Mouse (Mus musculus) stomach, embryonic 15.5 days (tissue): ENCODE results near the gene Ltbp4. TPM values are rescaled to one million over a fixed set of nuclear protein-coding genes. Genes with fewer than 3 reads are reported as not detected.

Source experiments
- ATAC-seq: fragments of 200-750 bp; cut with Nextera tagmentation; 2 replicates; pipeline ENCODE4 v1.8.0; 2017; ENCODE audit warnings: low read depth, moderate number of reproducible peaks, moderate TSS enrichment; ENCODE audit not compliant: insufficient read depth, low FRiP score
- H3K27ac ChIP-seq: fragments of 300-500 bp; sonication (generic); 2 replicates; pipeline ENCODE4 v1.5.1; 2015; ENCODE audit warnings: mild to moderate bottlenecking, inconsistent platforms
- H3K27me3 ChIP-seq: fragments of 300-500 bp; sonication (generic); replicated peaks from 2 replicates; pipeline ENCODE4 v1.6.1; 2015; ENCODE audit warnings: inconsistent platforms
- H3K36me3 ChIP-seq: fragments of 300-500 bp; sonication (generic); 2 replicates; pipeline ENCODE4 v1.6.1; 2015; ENCODE audit warnings: inconsistent platforms
- H3K4me1 ChIP-seq: fragments of 300-500 bp; sonication (generic); 2 replicates; pipeline ENCODE4 v1.6.1; 2015; ENCODE audit warnings: inconsistent platforms
- H3K4me2 ChIP-seq: fragments of 300-500 bp; sonication (generic); 2 replicates; pipeline ENCODE4 v1.6.1; 2015; ENCODE audit warnings: mild to moderate bottlenecking, inconsistent platforms
- H3K4me3 ChIP-seq: fragments of 300-500 bp; sonication (generic); replicated peaks from 2 replicates; pipeline ENCODE4 v1.5.1; 2015; ENCODE audit warnings: inconsistent platforms
- H3K9ac ChIP-seq: fragments of 300-500 bp; sonication (generic); 2 replicates; pipeline ENCODE4 v1.6.1; 2015; ENCODE audit warnings: inconsistent platforms
- H3K9me3 ChIP-seq: fragments of 300-500 bp; sonication (generic); 2 replicates; pipeline ENCODE4 v1.6.1; 2016; ENCODE audit warnings: inconsistent platforms
- WGBS: fragments of 180-500 bp; shearing (Covaris S2); methylation state at CpG from one replicate; pipeline ENCODE4 v1.1.7; 2015; 5-methylcytosine and 5-hydroxymethylcytosine counted together
- polyA plus RNA-seq: library from polyadenylated mRNA; unstranded; fragments of >200 nt; fragmentation: Nextera tagmentation; extraction: Ambion mirVana; gene quantifications from 2 replicates; pipeline ENCODE4 v1.2.1, GENCODE M21; 2015

Gene Ltbp4
- polyA plus RNA-seq, 1 experiment from 2014 or later = 154 TPM

GRCm38 (mm10) chr7:27324928-27325327 lies 12.6 kb downstream of the Ltbp4 start:
- Histone ChIP-seq H3K4me2 (no peak overlapping the region), H3K27ac (no peak overlapping the region), H3K9ac (no peak overlapping the region), H3K36me3 (peaks cover 30% of the 10 kb centered on the region), H3K27me3 (peaks cover 10% of the 10 kb centered on the region; the same call in 1 of the 2 replicates), H3K4me3 (no peak overlapping the region), H3K9me3 (no peaks in the 10 kb centered on the region), H3K4me1 (peaks cover 17% of the 10 kb centered on the region)
- WGBS = 65% methylated on average over 18 of the region's 20 CpGs
- no peak for ATAC-seq

- ATAC-seq = no peak
- 95% methylated on average over 11 of the region's 11 CpGs for WGBS
Measured at GRCm38 (mm10) chr7:27324161-27324560, 13.3 kb downstream of the Ltbp4 start.

GRCm38 (mm10) chr7:27323001-27323400 lies 14.5 kb downstream of the Ltbp4 start:
- WGBS = 93% methylated on average over 5 of the region's 5 CpGs
- ATAC-seq = no peak
- H3K36me3 ChIP-seq = peaks cover 42% of the 10 kb centered on the region
- no peak overlapping the region for H3K27ac ChIP-seq
- peaks cover 6% of the 10 kb centered on the region for H3K4me1 ChIP-seq
- no peak overlapping the region for H3K4me2 ChIP-seq
- H3K9me3 ChIP-seq = no peaks in the 10 kb centered on the region
- H3K9ac ChIP-seq = no peak overlapping the region
- H3K4me3 ChIP-seq = no peak overlapping the region
- H3K27me3 ChIP-seq = peaks cover 10% of the 10 kb centered on the region; the same call in 1 of the 2 replicates

More at GRCm38 (mm10) chr7:27324161-27324560, 13.3 kb downstream of the Ltbp4 start:
- Histone ChIP-seq H3K27ac (no peak overlapping the region), H3K36me3 (peaks cover 38% of the 10 kb centered on the region), H3K4me2 (no peak overlapping the region), H3K27me3 (peaks cover 10% of the 10 kb centered on the region; the same call in 1 of the 2 replicates), H3K9me3 (no peaks in the 10 kb centered on the region), H3K4me1 (peaks cover 11% of the 10 kb centered on the region), H3K9ac (no peak overlapping the region), H3K4me3 (no peak overlapping the region)

GRCm38 (mm10) chr7:27322291-27322690 lies 15.2 kb downstream of the Ltbp4 start:
- WGBS = 28% methylated on average over 13 of the region's 13 CpGs
- Histone ChIP-seq H3K4me1 (peaks cover 6% of the 10 kb centered on the region), H3K4me3 (no peak overlapping the region), H3K27ac (no peak overlapping the region), H3K27me3 (peaks cover 8% of the 10 kb centered on the region; the same call in 1 of the 2 replicates), H3K4me2 (no peak overlapping the region), H3K9ac (no peak overlapping the region), H3K9me3 (no peaks in the 10 kb centered on the region), H3K36me3 (peaks cover 41% of the 10 kb centered on the region)
- ATAC-seq = no peak

GRCm38 (mm10) chr7:27319411-27319810 lies 18.1 kb downstream of the Ltbp4 start:
- ATAC-seq = no peak
- Histone ChIP-seq H3K27ac (no peak overlapping the region), H3K4me3 (no peak overlapping the region), H3K4me1 (no peaks in the 10 kb centered on the region), H3K9ac (no peak overlapping the region), H3K36me3 (peaks cover 49% of the 10 kb centered on the region), H3K27me3 (no peaks in the 10 kb centered on the region), H3K4me2 (no peak overlapping the region), H3K9me3 (no peaks in the 10 kb centered on the region)
- WGBS = 90% methylated on average over 22 of the region's 22 CpGs

- Histone ChIP-seq H3K4me3 (no peak overlapping the region), H3K9me3 (no peaks in the 10 kb centered on the region), H3K9ac (no peak overlapping the region), H3K4me2 (no peak overlapping the region; the same call in 1 of the 2 replicates), H3K4me1 (peaks cover under 1% of the 10 kb centered on the region; the same call in 1 of the 2 replicates), H3K27ac (no peak overlapping the region), H3K36me3 (peaks cover 47% of the 10 kb centered on the region), H3K27me3 (no peaks in the 10 kb centered on the region)
- WGBS = 56% methylated on average over 7 of the region's 7 CpGs
- ATAC-seq = no peak
Measured at GRCm38 (mm10) chr7:27315958-27316357, 21.5 kb downstream of the Ltbp4 start.

- H3K36me3 ChIP-seq = peaks cover 42% of the 10 kb centered on the region
- ATAC-seq = no peak
- no peak overlapping the region for H3K4me3 ChIP-seq
- no peak overlapping the region for H3K27ac ChIP-seq
- peaks cover 11% of the 10 kb centered on the region for H3K4me1 ChIP-seq
- no peaks in the 10 kb centered on the region for H3K27me3 ChIP-seq
- no peak overlapping the region for H3K9ac ChIP-seq
- H3K4me2 ChIP-seq = no peak overlapping the region
- WGBS = 85% methylated on average over 3 of the region's 3 CpGs
- H3K9me3 ChIP-seq = no peaks in the 10 kb centered on the region
Measured at GRCm38 (mm10) chr7:27314393-27314792, 23.1 kb downstream of the Ltbp4 start.

- H3K4me3 ChIP-seq = no peak overlapping the region
- no peaks in the 10 kb centered on the region for H3K9me3 ChIP-seq
- no peak for ATAC-seq
- no peaks in the 10 kb centered on the region for H3K27me3 ChIP-seq
- no peak overlapping the region for H3K4me2 ChIP-seq
- H3K36me3 ChIP-seq = peaks cover 39% of the 10 kb centered on the region
- peaks cover 20% of the 10 kb centered on the region for H3K4me1 ChIP-seq
- H3K27ac ChIP-seq = no peak overlapping the region
- H3K9ac ChIP-seq = no peak overlapping the region
- WGBS = 84% methylated on average over 12 of the region's 12 CpGs
Measured at GRCm38 (mm10) chr7:27311651-27312284, 25.7 kb downstream of the Ltbp4 start.

- H3K27me3 ChIP-seq = no peaks in the 10 kb centered on the region
- 54% methylated on average over 8 of the region's 8 CpGs for WGBS
- peak overlapping the region; percentile 21; the same call in 1 of the 2 replicates for H3K27ac ChIP-seq
- H3K4me3 ChIP-seq = no peak overlapping the region
- no peak overlapping the region for H3K9ac ChIP-seq
- peaks cover 20% of the 10 kb centered on the region for H3K4me1 ChIP-seq
- H3K36me3 ChIP-seq = peaks cover 35% of the 10 kb centered on the region
- H3K4me2 ChIP-seq = peak overlapping the region; percentile 51; the same call in 1 of the 2 replicates
- no peak for ATAC-seq
- H3K9me3 ChIP-seq = no peaks in the 10 kb centered on the region
Measured at GRCm38 (mm10) chr7:27310996-27311535, 26.4 kb downstream of the Ltbp4 start.

GRCm38 (mm10) chr7:27310306-27310705 lies 27.2 kb downstream of the Ltbp4 start:
- H3K27ac ChIP-seq = peak overlapping the region; percentile 45; the same call in 1 of the 2 replicates
- ATAC-seq = 0 out of 2 replicates have a peak, but pooled peaks have one; percentile 11

GRCm38 (mm10) chr7:27309832-27310231 lies 27.7 kb downstream of the Ltbp4 start:
- Histone ChIP-seq H3K4me3 (no peak overlapping the region), H3K27ac (peak overlapping the region; percentile 45; the same call in 1 of the 2 replicates), H3K4me1 (peaks cover 20% of the 10 kb centered on the region), H3K9me3 (no peaks in the 10 kb centered on the region), H3K27me3 (no peaks in the 10 kb centered on the region), H3K9ac (no peak overlapping the region), H3K36me3 (peaks cover 34% of the 10 kb centered on the region), H3K4me2 (peak overlapping the region; percentile 51)
- WGBS = 69% methylated on average over 3 of the region's 3 CpGs
- ATAC-seq = no peak

More at GRCm38 (mm10) chr7:27310306-27310705, 27.2 kb downstream of the Ltbp4 start:
- WGBS = 22% methylated on average over 17 of the region's 17 CpGs
- peak overlapping the region; percentile 51 for H3K4me2 ChIP-seq
- peaks cover 20% of the 10 kb centered on the region for H3K4me1 ChIP-seq
- peaks cover 34% of the 10 kb centered on the region for H3K36me3 ChIP-seq
- no peaks in the 10 kb centered on the region for H3K9me3 ChIP-seq
- peak overlapping the region; percentile 18; the same call in 1 of the 2 replicates for H3K4me3 ChIP-seq
- no peaks in the 10 kb centered on the region for H3K27me3 ChIP-seq
- H3K9ac ChIP-seq = no peak overlapping the region
